Mouse (Mus musculus) cerebellum, adult 2 months (tissue): ENCODE measurements around the gene Nkx1-1. TPM values are rescaled to one million over a fixed set of nuclear protein-coding genes. Genes with fewer than 3 reads are reported as not detected.

Experiments used
- DNase-seq, 2 experiments: peaks; one replicate each; pipeline ENCODE4 v3.0.0; 2021
- H3K27ac ChIP-seq: fragments of 200-500 bp; 2 replicates; pipeline ENCODE4 v1.5.1; 2012; ENCODE audit warnings: low read length, control low read depth, inconsistent platforms; ENCODE audit not compliant: insufficient read depth
- H3K27me3 ChIP-seq: fragments of 200-500 bp; 2 replicates; pipeline ENCODE4 v1.6.1; 2012; ENCODE audit warnings: inconsistent platforms, mild to moderate bottlenecking, low read length, moderate library complexity; ENCODE audit not compliant: control insufficient read depth, insufficient read depth
- H3K4me1 ChIP-seq: fragments of 200-500 bp; 2 replicates; pipeline ENCODE4 v1.6.1; 2011; ENCODE audit warnings: low read length; ENCODE audit not compliant: control insufficient read depth, insufficient read depth
- H3K4me3 ChIP-seq: fragments of 200-500 bp; replicated peaks from 2 replicates; pipeline ENCODE3; 2011; ENCODE audit warnings: mild to moderate bottlenecking, low read depth, low read length, control low read depth; ENCODE audit not compliant: insufficient read depth
- CTCF ChIP-seq: fragments of 200-500 bp; IDR thresholded peaks from 2 replicates; pipeline ENCODE4 v1.5.1; 2011; ENCODE audit warnings: low read depth, mild to moderate bottlenecking, control low read depth, low read length, moderate library complexity, borderline replicate concordance; ENCODE audit not compliant: insufficient read depth
- POLR2A ChIP-seq: fragments of 200-500 bp; IDR thresholded peaks from 2 replicates; pipeline ENCODE4 v1.6.1; 2011; ENCODE audit warnings: low read length, control low read depth, borderline replicate concordance; ENCODE audit not compliant: insufficient read depth
- WGBS: fragments of 180-500 bp; shearing (Covaris S2); methylation state at CpG from one replicate; pipeline ENCODE4 v1.1.7; 2018; 5-methylcytosine and 5-hydroxymethylcytosine counted together
- polyA plus RNA-seq: library from polyadenylated mRNA; depleted of rRNA; stranded (reverse); fragments of >200 nt; gene quantifications from 2 replicates; pipeline ENCODE4 v1.2.3, GENCODE M21; 2012; rRNA removed

Gene Nkx1-1
- polyA plus RNA-seq, 1 experiment = 0.33 TPM

DNA sequence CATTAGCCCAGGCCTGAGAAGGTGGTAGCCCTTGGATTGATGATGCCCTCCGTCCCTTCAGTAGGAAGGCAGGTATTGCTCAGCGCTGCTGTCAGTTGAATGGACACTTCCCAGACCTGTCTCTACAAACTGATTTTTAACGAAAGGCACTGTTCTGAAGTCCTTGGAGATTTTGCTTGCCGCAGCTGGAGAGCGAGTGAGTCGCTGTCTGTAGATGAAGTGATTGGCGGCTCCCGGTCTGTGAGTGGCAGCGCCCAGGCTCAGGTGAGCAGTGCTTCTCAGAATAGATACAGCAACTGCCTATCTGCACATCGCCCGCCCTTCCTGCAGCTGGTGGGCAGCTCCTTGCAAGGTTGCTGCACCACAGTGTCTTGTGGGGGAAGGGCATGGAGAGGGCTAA, 38.1 kb downstream of the Nkx1-1 start:
- Histone ChIP-seq H3K4me1 (no peaks in the 10 kb centered on the region), H3K27ac (no peak overlapping the region), H3K4me3 (no peak overlapping the region), H3K27me3 (no peaks in the 10 kb centered on the region)
- WGBS = 94% methylated on average over 11 of the region's 11 CpGs
- TF ChIP-seq POLR2A (no peak), CTCF (no peak)
- DNase-seq = no peak

DNA sequence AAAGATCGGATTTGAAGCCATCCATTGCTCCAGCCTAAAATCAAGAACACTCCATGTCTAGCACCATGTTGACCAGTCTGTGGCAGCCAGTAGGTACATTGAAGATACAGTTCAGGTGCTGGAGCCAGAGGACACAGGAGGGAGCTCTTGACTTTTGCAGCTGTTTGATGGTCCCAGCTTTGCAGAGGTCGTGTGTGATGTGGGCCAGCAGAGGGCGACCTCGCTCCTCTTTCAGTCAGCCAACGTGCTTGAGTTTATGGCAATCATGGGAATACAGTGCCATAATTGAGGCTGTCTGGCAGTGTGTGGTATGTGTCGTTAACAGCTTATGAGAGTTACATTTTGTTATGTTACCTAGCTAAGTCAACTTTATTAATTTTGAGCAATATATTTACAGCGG, 40.0 kb downstream of the Nkx1-1 start:
- 22% methylated on average over 7 of the region's 7 CpGs for WGBS
- H3K4me1 ChIP-seq = no peaks in the 10 kb centered on the region
- H3K27ac ChIP-seq = no peak overlapping the region

DNA sequence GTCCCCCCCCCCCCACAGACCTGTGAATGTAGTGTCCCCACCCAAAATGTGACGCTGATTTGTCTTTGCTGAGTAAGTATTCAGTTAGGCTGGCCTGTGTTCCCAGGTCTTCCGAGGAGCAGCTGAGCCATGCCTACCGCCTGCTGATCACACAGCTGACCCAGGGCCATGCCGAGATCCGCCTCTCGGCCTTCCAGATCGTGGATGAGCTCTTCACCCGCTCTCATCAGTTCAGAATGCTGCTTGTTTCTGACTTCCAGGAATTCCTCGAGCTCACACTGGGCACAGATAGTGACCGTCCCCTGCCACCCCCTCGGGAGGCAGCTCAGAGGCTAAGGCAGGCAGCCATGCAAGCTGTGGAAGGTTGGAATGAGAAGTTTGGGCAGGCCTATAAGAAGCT, 46.2 kb downstream of the Nkx1-1 start:
- H3K4me1 ChIP-seq = peaks cover 8% of the 10 kb centered on the region; the same call in 1 of the 2 replicates

More for the DNA sequence above, 40.0 kb downstream of the Nkx1-1 start:
- peak; percentile 97 for TF ChIP-seq CTCF
- TF ChIP-seq POLR2A = no peak
- no peaks in the 10 kb centered on the region for H3K27me3 ChIP-seq
- no peak overlapping the region for H3K4me3 ChIP-seq
- DNase-seq = peak; percentile 63 to 73

More for the DNA sequence above, 46.2 kb downstream of the Nkx1-1 start:
- TF ChIP-seq POLR2A = no peak
- TF ChIP-seq CTCF = no peak
- H3K27ac ChIP-seq = no peak overlapping the region
- no peaks in the 10 kb centered on the region for H3K27me3 ChIP-seq
- H3K4me3 ChIP-seq = no peak overlapping the region
- WGBS = 44% methylated on average over 11 of the region's 11 CpGs
- DNase-seq = peak; percentile 44 to 57

Other genes with a start within 250 kb of the Nkx1-1 start
- gene Spon2, start 215.5 kb downstream of the Nkx1-1 start, polyA plus RNA-seq = 0.21 and 0.33 TPM in 2 replicates
- gene Ctbp1, start 159.0 kb downstream of the Nkx1-1 start, polyA plus RNA-seq = 325 and 334 TPM in 2 replicates
- 132 and 145 TPM in 2 replicates for gene Maea, start 98.5 kb downstream of the Nkx1-1 start, polyA plus RNA-seq
- 6.4 and 8.0 TPM in 2 replicates for gene Uvssa, start 55.4 kb downstream of the Nkx1-1 start, polyA plus RNA-seq
- gene Fam53a, start 195.7 kb upstream of the Nkx1-1 start, polyA plus RNA-seq = 18.0 and 18.5 TPM in 2 replicates
- 0.93 and 1.1 TPM in 2 replicates for gene Gm9903, start 195.9 kb upstream of the Nkx1-1 start, polyA plus RNA-seq
- gene Slbp, start 218.6 kb upstream of the Nkx1-1 start, polyA plus RNA-seq = 39.4 and 41.8 TPM in 2 replicates
- gene Tacc3, start 224.2 kb upstream of the Nkx1-1 start, polyA plus RNA-seq = 9.2 and 9.8 TPM in 2 replicates
- 50.1 and 50.2 TPM in 2 replicates for gene Tmem129, start 224.4 kb upstream of the Nkx1-1 start, polyA plus RNA-seq